Mouse (Mus musculus) liver (tissue): ENCODE data around the gene D630003M21Rik.

Source experiments
- DNase-seq: peaks from one replicate; pipeline ENCODE4 v3.0.0-alpha.2; 2020; ENCODE audit warnings: mixed read lengths

D630003M21Rik gene

DNA sequence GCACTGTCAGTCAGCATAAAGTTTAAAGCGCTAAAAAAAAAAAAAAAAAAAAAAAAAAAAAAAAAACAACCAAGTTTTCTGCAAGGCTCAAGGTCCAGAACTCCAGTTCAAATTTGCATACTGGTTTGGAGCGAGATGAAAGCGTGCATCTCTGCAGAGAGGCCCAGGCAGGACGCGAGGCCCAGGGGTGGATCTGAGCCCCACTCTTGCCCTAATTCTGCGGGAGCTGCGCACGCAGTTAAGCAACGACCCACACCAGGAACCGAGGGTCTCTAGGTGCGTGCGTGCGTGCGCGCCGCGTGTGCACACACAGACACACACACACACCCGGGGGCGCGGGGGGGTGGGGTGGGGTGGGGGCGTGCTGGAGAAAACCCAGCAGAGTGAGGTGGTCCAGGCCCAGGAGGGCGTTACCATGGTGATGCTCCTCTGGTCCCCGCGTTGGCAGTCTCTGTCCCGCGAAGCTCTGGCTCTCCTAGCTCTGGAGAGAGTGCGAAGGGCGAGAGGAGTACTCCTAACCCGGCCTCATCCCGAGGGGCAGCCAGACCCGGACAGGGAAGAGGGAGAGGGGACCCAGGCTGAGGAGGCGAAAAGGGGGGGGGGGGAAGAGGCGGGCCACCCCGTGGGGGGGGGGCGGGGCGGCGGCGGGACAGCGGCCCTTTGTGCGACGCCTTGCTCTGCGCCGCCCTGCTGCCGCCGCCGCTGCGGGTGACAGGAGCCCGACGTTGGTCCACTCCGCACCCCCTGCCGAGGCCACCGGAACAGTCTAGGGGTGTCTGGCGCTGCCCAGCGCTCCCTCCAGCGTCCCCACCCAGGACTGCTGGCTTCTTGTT is at the start of gene D630003M21Rik:
Gene D630003M21Rik, minus strand, starts transcription at position 553 of the 833 bp plus-strand sequence.
- DNase-seq, result peak; percentile 18

DNA sequence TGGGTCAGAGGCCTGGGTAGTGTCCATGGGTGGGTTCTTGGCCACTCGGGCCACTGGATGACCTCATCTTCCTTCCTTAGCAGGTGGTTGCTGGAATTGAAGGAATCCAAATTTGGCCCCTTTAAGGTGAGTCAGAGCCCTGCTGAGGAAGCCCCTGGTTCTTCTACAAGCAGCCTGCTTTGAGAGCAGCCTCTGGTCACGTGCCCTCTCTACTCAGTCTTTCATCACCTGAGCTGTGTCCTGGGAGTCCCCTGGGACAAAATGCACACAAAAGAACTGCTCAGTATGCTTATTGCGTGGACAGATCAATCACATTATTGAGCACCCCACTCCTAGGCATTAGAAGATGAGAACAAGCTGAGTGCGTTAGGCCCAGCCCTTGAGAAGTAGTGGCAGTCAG is 47.9 kb upstream of the D630003M21Rik start:
- no peak for DNase-seq

DNA sequence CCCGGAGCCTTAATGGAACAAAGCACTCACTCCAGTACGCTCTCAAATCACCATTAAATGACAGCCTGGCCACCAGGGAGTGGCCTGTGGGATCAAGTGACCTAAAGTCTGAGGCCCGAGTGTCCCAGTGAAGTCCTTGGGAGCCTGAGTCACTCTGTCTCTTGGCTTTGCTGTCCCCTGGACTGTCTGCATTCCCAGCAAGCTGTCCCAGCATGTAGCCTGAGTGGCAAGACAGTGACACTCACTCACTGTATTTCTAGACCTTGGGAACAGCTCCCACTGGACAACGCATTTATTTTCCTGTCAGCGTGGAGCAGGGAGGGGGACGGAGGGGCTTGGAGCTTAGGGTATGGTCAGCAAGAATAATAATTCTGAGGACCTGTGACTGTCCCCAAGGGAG is 47.4 kb upstream of the D630003M21Rik start:
- DNase-seq, result no peak

DNA sequence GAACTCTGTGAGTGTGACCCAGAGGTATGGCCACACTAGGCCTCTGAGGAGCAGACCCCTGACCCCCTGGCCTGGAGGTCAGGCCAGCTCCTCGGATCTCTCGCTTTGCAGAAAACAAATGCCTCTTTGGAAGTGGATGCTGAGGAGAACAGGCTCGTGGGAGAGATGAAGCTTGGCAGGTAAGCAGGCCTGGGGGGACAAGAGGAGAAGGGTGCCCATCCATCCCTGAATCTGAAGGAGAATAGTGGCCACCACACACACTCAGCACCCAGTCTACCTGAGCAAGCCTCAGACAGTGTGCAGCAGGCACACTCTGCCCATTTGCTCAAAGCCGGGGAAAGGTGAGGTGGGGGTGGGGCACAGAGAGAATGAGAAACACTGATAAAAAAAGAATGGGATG is 46.8 kb upstream of the D630003M21Rik start:
- DNase-seq, result no peak

DNA sequence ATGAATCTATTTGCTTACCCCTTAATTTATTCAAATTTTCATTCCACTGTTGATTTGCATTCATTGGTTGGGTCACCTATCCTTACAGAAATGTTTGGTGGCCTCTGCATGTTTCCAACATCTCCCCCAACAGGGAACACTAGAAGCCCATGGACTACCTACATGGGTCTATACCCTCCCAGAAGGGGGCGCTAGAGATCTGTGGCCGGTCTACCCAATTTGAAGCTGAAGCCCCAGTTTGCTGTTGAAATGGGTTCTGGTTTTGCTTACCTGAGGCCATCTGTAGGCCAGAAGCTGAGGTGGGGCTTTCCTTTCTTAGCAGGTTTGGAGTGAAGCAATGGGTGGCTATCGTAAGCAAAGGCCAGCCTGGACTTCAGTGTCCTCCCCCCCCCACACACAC is 46.3 kb upstream of the D630003M21Rik start:
- no peak for DNase-seq

DNA sequence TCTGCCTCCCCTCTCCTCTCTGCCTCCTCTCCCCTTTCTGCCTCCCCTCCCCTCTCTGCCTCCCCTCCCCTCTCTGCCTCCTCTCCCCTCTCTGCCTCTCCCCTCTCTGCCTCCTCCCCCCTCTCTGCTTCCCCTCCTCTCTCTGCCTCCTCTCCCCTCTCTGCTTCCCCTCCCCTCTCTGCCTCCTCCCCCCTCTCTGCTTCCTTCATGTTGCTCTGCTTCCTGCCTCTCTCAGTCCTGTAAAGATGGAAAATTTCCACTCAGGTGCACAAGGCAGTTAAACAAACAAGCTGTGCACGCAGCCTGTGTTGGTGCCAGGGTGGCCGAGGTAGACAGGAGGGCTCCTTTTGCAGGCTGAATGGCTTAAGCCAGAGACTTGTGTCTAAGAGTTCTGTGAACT is 44.6 kb upstream of the D630003M21Rik start:
- no peak for DNase-seq

DNA sequence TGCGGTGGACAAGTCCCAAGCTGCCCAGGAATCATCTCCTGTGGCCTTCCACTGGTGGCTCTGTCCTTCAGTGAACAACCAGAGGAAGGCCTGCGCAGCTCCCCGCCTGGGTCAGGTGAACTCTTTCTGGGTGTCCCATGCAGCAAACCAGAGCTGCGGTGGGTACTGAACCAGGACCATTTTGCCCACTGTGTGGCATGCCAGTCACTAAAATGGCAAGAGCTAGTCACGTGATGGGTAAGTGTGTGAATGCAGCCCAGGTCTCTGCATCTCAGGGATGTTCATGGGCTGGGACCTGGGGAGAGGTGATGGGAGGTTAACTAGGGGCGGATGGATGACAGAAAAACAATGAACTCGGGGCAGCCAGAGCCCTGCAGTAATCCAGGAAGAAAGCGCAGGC is 41.0 kb upstream of the D630003M21Rik start:
- DNase-seq, result no peak

DNA sequence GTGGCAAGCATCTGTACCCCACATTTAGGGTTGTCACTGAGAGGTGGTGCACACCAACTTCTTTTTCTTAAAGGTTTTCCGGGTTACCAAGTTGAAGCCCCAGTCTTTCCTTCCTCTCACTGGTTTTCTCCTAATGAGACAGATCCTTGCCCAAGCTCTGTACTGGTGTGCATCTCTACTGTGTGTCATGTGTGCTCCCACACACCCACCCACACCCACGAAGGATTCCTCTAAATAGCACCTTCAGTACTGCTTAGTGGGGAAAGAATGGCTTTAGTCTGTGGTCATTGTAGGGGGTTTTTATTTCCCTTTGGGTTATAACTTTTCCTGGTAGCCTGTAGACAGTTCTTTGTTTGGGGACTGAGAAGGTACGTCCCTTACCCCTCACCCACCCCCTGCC is 35.9 kb upstream of the D630003M21Rik start:
- DNase-seq, result no peak

DNA sequence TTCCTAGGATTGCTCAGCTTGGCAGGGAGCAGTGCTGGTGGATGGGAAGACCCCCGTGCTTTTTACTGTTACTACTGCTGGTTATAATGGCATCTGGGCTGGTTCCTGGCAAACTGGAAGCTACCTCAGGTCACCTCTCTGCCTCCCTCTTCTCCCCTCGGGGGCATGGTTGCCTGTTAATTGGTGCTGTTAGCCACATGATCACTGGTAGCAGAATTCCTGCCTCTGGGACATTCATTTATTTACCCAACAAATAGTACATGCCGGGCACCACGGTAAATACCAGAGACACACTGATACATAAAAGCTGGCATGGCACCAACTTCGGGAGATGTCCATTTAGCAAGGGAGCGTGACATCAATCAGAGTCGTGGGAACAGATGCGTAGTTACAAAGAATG is 30.5 kb upstream of the D630003M21Rik start:
- DNase-seq, result no peak

DNA sequence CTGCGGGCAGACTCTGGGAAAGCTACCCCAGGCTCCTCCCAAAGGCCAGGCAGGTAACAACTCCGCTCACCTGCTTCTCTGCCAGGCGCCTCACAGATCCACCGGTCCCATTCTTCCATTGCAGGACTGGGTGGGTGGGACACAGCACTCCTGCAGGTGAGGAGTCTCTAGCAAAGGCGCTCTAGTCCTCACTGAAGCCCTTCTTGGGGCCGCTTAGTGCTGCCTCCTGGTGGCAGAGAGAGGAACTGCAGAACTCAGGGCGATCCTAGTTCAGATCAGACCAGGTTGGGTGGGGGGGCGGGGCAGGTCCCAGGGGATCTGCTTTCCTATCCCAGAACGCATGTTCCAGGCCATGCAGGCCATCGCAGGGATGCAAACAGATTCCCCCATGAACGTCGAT is 29.8 kb upstream of the D630003M21Rik start:
- peak; percentile 69 for DNase-seq

DNA sequence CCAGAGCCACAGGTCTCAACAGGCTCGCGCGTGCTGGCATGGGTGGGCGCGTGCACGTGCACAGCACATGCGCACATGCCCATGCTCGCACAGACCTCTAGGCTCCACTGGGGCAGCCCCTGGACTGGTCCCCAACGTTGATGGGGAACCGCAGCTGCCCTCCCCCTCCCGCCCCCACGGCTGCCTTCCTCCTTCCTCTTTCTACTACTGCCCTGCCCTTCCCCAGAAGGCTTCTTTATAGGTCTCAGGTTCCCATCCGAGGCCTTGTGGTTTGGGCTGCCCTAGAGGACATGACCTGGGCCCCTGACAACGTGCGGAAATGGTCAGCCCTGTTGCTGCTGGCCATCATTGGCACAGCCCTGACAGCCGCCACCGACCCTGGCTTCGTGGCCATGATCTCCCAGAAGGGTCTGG is 29.0 kb upstream of the D630003M21Rik start, which contains the start of gene Bpi:
Gene Bpi, plus strand, starts transcription at position 90 of the 414 bp plus-strand sequence.
- peak; percentile 39 for DNase-seq

DNA sequence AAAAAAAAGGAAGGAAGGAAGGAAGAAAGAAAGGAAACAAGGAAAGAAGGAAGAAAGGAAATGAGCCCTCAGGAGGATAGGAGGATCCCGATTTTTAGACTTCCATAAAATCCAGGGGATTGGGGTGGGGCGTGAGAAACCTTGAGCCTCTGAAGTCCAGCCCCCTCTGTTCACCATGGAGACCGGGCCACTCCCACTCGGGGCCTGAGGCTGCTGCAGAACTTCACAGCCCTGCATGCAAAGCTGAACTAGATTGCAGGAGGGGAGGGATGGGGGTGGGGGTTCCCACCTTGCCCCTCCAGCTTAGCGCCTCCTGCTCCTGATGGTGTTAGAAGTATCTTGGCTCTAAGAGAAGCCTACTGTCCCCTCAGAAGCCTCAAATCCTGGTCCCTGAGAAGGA is 27.9 kb upstream of the D630003M21Rik start:
- no peak for DNase-seq

DNA sequence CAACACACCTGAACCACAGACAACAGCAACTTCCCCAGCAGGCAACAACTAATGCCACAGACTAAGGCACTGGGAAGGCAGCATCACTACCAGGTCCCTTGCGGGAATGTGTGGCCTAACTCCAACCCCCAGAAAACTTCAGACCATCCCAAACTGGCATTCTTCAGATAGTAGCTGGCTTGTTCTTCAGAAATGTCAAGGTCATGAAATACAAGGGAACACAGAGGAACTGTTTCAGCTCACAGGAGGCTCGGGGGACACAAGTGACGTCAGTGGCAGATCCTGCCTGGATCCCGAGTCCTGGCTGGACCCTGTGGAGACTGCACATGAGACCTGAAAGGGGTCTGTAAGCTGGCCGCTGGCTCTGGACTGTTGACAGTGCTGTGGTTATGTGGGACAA is 24.8 kb upstream of the D630003M21Rik start:
- DNase-seq, result no peak

DNA sequence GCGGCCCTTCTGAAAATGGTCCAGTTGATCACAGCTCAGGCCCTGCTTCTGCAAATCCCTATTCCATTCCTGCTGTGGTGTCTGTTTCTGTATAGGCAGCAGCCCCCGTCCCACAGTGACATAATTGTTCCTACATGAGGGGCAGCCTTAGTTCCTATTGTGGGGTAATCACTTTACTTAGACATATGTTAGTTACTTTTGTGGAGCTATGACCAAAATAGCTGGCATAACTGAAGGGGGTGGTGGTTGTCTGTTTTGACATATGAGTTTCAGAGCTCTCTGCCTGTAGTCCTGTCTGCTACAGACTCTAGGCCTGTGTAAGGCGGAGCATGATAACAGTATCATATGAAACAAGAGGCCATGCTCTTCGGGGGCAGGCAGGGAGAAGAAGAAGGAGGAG is 21.5 kb upstream of the D630003M21Rik start:
- no peak for DNase-seq

DNA sequence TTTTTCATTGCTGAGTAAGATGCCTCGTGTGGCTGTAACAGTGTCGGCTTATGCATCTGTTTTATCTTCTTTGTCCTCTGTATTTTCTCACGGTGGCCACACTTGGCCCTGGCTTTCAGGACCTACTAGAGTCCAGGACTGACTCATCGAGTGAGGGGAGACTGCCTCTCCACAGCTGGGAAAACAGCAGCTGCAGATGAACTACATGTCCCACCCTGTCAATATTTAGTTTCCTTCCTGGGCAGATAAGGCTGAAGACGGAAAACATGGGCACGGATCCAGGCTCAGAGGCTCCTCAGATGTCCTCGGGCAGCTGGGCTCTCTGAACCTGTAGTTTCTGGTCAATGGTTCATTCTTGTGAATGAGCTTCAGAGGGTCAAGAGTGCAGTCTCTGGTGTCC is 19.3 kb upstream of the D630003M21Rik start:
- DNase-seq, result no peak

DNA sequence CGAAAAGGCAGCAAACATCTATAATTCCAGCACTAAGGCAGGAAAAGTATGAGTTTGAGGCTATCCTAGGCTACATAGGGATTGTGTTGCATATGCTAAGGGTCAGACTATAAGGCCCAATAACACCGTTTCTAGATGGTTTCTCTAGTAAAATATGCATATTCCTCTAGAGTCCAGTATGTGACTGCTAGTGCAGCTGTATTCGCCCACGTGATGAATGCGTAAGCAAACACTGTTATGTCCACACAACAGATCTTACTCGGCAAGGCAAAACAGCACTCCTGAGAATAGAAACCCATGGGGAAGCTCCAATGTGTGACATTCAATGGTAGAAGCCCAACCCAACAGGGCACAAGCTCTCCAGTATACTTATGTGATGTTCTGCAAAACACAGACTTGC is 18.8 kb upstream of the D630003M21Rik start:
- no peak for DNase-seq

DNA sequence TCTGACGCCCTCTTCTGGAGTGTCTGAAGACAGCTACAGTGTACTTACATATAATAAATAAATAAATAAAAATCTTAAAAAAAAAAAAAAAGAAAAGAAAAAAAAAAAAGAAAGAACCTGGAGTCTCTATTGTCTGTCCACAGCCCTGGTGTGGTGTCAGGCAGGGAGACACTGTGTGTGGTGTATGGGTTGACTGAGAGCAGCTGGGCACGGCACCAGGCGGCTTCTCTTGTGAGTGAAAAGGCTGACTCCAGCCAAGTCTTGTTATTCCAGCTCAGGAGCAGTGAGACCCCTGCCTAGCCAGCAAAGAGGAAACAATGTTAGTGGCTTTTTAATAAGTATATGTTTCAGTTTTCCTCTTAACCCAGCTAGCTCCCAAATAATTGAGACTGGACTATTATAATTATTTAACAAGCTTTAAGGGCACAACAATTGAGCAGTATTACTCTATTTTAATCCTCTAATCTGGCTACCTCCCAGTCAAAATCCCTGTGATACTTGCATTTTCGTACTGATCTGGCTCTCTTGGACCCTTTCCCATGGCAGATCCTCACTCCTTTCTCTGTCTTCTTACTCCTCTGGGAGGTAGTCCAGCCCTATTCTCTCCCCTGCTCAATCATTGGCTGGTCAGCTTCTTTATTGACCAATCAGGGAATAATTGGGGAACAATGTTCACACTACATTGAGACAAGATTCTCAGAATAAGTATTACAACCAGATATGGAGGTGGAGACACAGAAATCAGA is 16.2 kb upstream of the D630003M21Rik start:
- DNase-seq, result no peak

DNA sequence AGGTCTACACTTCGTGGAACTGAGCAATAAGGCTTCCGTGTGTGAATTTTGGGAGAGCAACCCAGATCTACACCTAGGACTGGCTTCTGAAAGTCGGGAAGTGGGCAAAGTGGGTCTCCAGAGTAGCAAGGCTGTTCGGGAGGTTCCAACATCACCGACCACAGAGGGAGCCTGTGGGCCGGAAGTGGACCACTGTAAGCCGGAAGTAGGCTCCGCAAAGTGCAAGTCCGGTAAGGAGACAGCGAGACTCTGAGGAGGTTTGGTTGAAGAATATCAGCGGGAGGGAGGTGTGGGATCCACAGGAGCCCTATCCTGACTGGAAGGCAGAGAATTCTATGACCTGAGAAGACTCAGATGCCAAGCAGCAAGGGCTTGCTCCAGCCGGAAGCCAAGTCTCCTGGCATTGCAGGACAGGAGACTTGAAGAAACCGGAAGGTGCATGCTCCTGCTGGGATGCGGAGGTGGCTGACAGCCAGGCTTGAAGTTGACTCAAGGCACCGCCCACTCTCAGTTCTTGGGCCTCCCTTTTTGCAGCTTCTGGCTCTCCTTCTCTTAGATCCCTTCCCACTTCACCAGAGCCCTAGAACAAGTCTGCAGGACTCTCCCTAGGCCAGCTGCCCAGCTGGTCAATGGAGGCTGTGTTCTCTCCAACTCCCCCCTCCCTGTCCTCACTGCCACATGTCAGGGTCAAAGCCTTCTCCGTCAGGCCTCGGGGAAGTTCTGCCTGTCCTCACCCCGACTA is 14.3 kb upstream of the D630003M21Rik start:
- DNase-seq, result no peak

DNA sequence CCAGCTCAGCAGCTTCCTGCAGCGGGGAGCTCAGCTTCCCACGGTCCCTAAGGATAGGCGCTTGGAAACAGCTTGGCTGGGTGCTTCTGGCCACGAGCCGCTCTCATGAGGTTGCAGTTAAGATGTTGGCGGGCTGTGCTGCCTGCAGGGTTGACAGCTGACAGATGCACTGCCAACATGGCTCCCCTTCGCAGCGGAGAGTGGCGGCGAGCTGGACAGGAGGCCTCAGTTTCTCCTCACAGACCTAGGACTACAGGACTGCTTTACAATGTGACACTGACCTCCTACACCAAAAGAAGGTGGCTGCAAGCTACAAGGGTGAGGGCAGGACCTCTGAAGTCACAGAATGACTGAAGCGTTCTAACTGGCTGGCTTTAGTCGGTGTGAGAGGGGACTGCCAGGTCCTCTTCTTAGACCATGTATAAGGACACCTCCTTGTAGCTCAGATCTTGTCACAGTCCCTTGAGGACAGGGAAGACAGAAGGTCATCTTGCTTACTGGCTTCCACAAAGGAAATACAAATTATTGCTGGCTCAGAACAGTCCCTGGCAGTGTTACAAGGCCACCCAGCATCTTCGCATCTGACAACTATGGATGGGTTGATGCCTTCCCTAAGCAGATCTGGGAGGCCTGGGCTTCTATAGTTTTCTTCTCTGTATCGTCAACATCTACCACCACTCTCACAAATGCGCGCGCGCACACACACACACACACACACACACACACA is 13.3 kb upstream of the D630003M21Rik start:
- no peak for DNase-seq

DNA sequence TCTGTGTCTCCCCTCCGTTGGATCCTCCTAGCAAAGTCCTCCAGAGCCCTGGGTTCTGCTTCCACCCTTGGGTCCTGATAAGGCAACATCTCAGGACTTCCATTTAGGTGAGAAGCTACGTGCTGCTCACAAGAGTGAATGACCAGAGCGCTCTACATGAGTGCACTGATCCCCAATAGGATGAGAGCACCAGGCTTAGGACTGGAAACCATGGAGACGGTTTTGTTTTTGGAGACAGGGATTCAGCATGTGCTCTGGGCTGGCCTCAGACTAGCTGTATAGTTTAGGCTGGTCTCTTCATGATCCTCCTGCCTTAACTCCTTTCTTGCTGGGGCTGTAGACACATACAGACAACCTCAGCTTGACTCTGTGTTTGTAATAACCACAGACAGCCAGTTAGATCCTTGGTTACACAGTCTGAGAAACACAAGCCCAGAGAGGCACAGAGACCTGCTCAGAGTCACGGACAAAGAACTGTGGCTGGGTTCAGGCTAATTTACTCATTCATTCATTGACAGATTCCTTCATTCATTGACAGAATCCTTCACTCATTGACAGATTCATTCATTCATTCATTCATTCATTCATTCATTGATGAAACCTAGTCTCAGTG is 12.2 kb upstream of the D630003M21Rik start:
- no peak for DNase-seq

DNA sequence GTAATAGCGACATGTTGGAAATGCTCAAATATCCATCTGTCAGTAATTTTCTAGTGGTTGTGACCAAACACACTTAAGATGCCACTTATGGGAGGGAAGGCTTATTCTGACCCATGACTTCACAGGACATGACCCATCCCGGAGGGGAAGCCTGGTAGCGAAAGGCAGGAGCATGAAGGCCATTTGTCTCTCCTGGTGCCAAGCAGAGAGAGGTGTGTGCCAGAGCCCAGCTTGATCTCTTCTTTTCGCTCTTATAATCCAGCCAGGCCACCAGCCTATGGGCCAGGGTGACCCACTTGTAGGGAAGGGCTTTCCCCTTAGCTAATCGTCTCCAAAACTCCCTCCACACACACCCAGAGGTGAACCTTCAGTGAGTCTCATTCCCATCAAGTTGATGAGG is 9.1 kb upstream of the D630003M21Rik start:
- DNase-seq, result no peak

DNA sequence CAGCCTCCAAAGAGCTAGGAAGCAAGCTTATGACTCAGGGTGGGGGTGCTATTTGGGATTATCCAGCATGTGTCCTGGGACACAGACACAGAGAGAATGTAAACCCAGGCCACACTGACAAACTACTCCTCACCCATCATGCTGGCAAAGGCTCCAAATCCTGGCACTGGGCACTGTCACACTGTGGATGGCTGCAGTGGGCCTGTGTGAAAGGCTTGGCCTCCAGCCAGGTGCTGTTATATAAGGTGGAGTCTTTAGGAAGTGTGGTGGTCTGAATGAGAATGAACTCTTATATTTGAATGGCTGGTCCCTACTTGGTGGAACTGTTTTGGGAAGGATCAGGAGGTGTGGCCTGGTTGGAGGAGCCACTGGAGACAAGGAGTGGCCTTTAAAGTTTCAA is 7.7 kb upstream of the D630003M21Rik start:
- no peak for DNase-seq
